Mouse (Mus musculus): ENCODE data around the gene Snx3.

DNA sequence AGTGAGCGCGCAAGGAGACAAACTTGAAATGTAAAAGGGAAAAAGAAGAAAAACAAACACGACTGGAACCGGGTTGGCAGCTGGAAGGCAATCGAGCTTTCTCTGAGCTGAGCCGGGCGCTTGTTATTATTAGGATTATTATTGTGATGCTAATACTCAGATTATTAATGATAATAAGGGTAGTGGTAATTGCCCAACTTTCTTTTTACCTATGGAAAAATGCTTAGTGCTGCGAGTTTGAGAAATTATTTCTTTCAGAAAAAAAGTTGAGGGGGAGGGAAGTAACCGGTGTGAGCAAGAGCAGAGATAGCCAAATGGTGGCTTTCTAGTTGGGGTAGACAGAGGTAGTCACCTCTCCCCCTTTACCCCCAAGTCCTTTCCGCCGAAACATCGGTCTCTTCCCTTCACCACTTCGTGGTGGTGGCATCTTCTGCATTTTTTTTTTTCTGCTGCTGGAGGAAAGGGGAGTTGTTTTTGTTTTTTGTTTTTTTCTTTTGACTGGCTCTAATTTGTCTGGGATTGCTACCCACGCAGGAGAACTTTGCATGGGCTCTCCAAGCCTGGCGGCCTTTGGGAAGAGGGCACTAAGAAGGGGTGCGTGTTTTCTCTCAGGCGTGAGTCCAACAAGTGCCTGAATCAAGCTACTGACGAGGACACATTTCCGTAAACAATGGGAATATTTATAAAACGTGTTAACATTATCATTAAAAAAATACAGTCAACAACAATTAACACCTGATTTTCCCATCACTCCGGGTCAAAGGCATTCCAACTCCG, 77.1 kb downstream of the Snx3 start:
- TF ChIP-seq CTCF (conservative IDR thresholded peaks at IDR 0.05; ENCODE audit: low read length) (no peak), POU5F1 (IDR thresholded peaks at IDR 0.05; ENCODE audit: borderline replicate concordance, low read length) (no peak), NANOG (IDR thresholded peaks at IDR 0.05; ENCODE audit: borderline replicate concordance, low read length) (no peak)
